Mouse (Mus musculus): ENCODE results near the gene Ntng2.

The Ntng2 gene

DNA sequence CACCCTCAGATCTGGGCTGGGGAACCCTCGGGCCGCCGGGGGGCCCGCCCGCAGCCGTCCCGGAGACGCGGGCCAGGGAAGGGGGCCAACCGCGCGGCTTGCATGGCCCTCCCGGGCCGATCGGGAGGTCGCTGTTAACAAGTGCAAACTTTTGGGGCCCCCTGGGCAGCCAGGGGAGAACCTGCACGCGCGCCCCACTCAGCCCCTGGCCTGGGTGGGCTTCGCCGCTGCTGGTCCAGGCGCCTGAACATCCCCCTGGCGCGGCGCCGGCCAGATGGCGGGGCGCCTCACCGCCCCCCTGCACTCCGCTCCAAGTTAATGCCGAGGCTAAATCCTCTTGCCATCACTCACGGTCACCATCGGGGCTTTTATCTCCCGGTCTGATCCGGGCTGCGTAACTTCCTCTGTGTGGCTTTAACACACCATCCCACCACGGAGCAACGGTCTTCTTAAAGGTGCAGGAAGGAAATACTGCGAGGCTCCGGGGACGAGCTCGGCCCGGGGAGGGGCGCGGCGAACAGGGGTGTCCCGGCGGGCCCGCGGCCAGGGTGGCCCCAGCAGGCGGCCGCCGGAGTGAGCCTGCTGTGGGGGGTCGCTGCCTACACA, at the start of gene Ntng2:
TSS of gene Ntng2 (minus strand) at position 407 of the 606 bp plus-strand sequence.
- peak; percentile 62 for DNase-seq

GRCm38 (mm10) chr2:29295557-29295956, 42.8 kb upstream of the Ntng2 start:
- DNase-seq: no peak

- no peak for DNase-seq
Measured at GRCm38 (mm10) chr2:29287651-29288050, 34.8 kb upstream of the Ntng2 start.

GRCm38 (mm10) chr2:29277703-29278121, 24.9 kb upstream of the Ntng2 start:
- DNase-seq: no peak

- DNase-seq: no peak
Measured at GRCm38 (mm10) chr2:29271803-29272518, 19.2 kb upstream of the Ntng2 start.

DNA sequence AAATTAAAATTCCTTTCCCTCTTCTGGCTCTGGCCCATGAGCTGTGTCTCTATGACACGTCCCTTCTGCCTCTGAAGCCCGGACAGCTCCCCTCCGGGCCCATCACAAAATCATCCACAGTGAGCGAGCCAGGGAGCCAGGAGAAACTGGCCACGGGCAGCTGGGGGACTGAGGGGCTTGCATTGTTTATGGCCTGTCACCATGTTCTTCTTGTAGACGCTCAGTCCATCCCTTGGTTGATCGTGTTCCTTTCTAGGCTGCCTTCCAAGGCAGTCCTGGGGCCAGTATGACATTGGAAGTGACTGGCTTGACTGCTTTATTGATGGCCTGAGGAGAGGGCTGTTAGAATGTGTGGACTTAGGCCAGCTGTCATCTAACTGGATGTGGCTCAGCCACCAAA, 18.3 kb upstream of the Ntng2 start:
- DNase-seq: no peak

DNA sequence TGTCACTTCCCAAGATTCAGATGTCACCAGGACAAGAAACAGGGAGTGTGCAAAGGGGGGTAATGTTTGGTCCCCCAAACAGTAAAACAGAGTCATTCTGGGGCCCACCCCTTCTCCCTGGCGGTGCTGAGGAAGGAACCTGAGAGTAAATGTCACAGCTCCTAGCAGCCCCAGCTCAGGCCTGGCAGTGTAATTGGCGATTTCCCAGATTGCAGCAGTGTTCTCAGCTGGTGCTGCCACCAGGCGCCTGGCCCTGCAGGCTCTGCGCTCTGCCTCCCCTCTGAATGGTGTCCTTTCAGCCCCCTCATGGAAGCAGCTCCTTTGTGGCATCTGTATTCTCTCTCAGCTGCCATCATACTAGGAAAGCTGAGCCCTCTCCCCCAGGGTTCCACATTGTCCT, 14.0 kb upstream of the Ntng2 start:
- peak; percentile 49 to 54 for DNase-seq

GRCm38 (mm10) chr2:29262436-29262915, 9.7 kb upstream of the Ntng2 start:
- DNase-seq: no peak

- no peak for DNase-seq
Measured at GRCm38 (mm10) chr2:29261126-29261525, 8.3 kb upstream of the Ntng2 start.

GRCm38 (mm10) chr2:29253205-29253865, 530 bp upstream of the Ntng2 start:
- peak; percentile 49 to 59 for DNase-seq

GRCm38 (mm10) chr2:29252059-29252598, 676 bp downstream of the Ntng2 start:
- peak; percentile 57 to 59 for DNase-seq

GRCm38 (mm10) chr2:29251095-29252058, 1.4 kb downstream of the Ntng2 start:
- peak; percentile 51 to 60 for DNase-seq

DNA sequence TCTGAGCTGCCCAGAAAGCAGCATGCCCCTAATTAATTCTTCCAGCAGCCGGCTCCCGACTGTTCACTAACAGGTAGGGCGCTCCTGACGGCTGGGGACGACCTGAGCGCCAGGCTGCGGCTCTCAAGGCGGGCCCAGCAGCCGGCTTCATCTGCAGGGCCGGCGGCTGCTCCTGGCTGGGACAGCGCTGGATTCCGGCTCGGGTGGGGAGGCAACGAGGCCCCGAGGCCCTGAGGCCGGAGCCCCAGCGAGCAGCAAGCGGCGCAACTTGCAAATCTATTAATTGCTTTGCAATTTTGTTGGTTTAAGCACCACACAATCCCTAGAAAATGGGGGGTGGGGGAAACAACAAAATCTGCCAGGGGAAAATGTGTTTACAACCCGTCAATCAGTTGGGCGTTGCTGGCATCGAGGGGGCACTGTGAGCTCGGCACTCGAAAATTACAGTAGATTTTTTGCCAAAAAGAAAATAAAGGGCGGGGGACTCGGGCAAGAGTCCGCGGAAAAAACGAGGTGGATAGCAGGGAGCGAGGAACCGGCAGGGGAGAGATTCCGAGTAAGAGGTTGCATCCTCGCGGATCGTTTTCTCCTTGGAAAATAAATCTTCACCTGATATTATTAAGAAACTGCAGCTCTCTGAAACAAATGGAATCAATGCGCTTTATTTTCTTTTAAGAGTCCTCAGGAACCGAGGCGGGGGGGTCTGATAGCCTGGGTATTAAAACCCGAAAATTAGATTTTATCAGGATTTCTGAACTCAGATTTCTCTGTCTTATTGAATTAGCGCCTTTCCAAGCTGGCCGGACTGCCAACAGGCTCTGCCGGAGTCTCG, 2.3 kb downstream of the Ntng2 start:
- peak; percentile 58 to 65 for DNase-seq

DNA sequence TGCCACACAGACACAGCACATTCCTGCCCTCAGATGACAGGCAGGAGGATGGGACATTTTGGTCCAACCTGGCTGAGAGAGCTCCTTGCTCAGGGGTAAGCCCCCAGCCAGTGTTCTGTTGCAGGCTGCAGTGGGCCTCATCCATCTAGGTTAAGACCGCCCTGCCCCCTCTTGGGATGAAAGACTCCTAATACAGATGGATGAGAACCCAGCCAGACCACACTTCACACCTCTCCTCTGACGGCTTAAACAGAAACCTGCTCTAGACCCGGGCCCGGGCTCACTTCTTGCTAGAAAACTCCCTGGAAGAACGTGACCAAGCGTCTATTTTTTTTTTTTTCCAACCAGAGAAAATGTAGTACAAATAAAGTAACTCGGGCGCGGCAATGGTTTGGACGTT, 3.0 kb downstream of the Ntng2 start:
- DNase-seq: no peak

DNA sequence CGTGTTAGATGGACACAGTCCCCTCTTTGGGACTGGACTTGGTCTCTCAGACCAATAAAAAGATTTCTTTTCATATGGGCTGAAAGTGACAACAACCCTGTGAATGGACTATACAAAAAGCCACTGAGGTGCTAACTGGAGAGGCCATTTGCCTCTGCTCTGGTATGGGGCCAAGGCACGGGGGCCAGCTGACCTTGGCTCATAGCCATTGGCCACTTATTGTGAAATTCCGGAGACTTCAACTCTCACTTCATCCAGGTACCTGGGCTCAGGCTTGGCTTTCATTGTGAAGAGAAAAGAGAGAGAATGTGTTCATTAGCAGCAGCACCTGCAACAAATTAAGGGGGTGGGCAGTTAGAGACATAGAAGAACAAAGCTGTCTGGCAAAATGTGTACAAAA, 4.3 kb downstream of the Ntng2 start:
- DNase-seq: no peak

DNA sequence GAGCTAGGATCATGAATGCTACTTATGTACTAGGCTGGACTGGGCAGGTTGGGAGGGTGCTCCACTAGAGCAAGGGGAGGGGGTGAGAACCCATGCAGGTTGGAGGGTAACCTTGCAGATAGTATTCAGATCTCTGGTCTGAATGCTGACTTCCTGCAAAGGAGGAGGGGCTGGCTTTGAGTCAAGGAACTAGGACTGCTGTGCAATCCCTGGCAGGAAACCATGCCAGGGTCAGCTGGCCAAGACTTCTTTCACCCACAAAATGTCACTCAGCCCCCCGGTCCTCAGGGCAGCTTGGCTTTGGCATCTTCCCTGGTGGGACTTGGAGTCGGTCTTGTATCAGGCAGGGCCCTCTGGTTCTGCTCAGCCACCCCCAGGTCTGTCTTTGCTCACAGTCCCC, 5.4 kb downstream of the Ntng2 start:
- DNase-seq: no peak

GRCm38 (mm10) chr2:29246891-29247290, 5.9 kb downstream of the Ntng2 start:
- DNase-seq: no peak

DNA sequence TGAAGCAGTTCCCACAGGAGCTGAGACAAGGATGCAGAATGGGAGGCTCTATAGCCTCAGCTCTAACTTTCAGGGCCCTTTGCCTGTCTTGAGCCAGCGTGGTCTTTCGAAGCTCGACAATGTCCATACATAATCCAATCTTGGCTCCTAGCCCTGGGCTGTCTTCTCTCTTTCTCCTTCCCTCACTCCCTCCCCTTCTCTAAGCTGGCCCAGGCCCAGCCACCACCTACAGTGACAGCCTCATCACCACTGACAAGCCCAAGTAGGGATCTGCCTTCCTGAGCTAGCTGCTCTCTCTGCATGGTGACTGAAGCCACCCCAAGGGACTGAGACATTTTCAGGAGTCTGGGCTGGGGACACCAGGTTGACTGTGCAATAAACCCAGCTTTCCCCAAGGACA, 6.5 kb downstream of the Ntng2 start:
- DNase-seq: no peak

GRCm38 (mm10) chr2:29245341-29245779, 7.4 kb downstream of the Ntng2 start:
- DNase-seq: peak in 1 of 2 experiments; percentile 64

DNA sequence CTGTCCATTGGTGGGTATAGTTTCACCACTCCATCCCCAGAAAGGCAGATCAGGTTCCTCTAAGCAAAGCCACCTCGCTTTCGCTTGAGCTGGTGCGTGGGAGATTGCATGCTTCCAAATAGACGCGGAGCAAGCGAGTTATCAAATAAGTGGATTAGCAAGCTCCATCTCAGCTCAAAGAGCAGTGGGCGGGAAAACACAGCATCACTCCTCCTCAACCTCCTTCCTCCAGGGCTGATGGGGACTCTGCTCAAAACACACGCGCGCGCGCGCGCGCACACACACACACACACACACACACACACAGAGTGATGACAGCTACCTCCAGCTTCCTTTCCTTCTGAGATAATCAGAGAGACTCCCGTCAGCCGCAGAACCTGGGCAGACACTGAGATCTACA, 13.5 kb downstream of the Ntng2 start:
- no peak for DNase-seq

DNA sequence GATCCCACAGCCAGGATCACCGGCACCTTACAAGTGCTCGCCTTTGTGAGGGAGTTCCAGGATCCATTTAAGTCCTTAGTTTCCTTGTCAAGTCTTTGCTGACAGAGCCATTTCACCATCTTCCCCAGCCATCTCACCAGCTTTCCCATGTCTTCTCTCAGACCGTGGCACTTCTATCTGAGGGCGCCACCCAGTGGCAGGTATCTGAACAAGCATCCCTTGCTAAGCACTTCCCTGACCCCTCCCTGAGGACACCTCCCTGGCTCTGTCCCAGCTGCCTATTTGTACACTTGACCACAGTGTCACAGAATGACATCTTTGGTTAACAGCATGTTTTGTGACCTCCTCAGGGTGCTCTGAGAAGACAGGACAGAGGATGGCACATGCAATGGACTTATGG, 15.2 kb downstream of the Ntng2 start:
- peak; percentile 89 to 93 for DNase-seq

All from cerebellum, postnatal 25 days (tissue).